Comparison of ENCODE assay signal across 8 mouse cellular contexts in the genomic region with DNA sequence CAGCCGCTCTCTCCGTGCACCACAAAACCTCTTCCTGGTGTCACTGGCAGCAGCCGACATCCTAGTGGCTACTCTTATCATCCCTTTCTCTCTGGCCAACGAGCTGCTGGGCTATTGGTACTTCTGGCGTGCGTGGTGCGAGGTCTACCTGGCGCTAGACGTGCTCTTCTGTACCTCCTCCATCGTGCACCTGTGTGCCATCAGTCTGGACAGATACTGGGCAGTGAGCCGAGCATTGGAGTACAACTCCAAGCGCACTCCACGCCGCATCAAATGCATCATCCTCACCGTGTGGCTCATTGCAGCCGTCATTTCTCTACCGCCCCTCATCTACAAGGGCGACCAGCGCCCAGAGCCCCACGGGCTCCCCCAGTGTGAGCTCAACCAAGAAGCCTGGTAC. TPM values are rescaled to one million over a fixed set of nuclear protein-coding genes. Genes with fewer than 3 reads are reported as not detected.
DNase-seq lines count a peak whose midpoint lies in the region; ATAC-seq and TF ChIP-seq lines count a peak whose summit lies in the region.

No protein-coding gene starts in this region.

- H3K9me3 ChIP-seq in lung, embryonic 16.5 days (ENCODE audit: control insufficient read depth, low read length), result no peaks in the 10 kb centered on the region
- no peaks in the 10 kb centered on the region for H3K9me3 ChIP-seq in hindbrain, embryonic 11.5 days (ENCODE audit: control insufficient read depth, low read length)
- no peaks in the 10 kb centered on the region for H3K9me3 ChIP-seq in limb, embryonic 14.5 days (ENCODE audit: control insufficient read depth, low read length)

- peak overlapping the region; percentile 70; the same call in 1 of the 2 replicates for H3K4me2 ChIP-seq in lung, embryonic 16.5 days (ENCODE audit: low read depth, low read length)
- H3K4me2 ChIP-seq in hindbrain, embryonic 11.5 days (replicated peaks; ENCODE audit: low read depth, low read length), result peak overlapping the region; percentile 63
- peak overlapping the region; percentile 81 for H3K4me2 ChIP-seq in limb, embryonic 14.5 days (replicated peaks; ENCODE audit: low read depth, low read length, severe bottlenecking)

- no peak for DNase-seq in lung, postnatal 25 days (ENCODE audit: low spot score)
- no peak for DNase-seq in hindbrain, embryonic 11.5 days (ENCODE audit: low spot score)
- DNase-seq in limb, embryonic 14.5 days (ENCODE audit: low spot score), result no peak
- DNase-seq in left cerebral cortex, adult 9 months (ENCODE audit: low spot score in 2 of 2), result no peak
- no peak for DNase-seq in frontal cortex, adult 2 months (ENCODE audit: extremely low spot score in 1 of 2, low spot score in 1 of 2)
- no peak for DNase-seq in adrenal gland, adult 8-10 months

- no peaks in the 10 kb centered on the region for H3K36me3 ChIP-seq in lung, embryonic 16.5 days (ENCODE audit: control insufficient read depth, insufficient read depth, low read length)
- no peaks in the 10 kb centered on the region for H3K36me3 ChIP-seq in hindbrain, embryonic 11.5 days (ENCODE audit: control insufficient read depth, insufficient read depth, low read length)
- no peaks in the 10 kb centered on the region for H3K36me3 ChIP-seq in limb, embryonic 14.5 days (ENCODE audit: control insufficient read depth, insufficient read depth, low read length)
- no peaks in the 10 kb centered on the region for H3K36me3 ChIP-seq in small intestine, adult 2 months (ENCODE audit: control insufficient read depth, insufficient read depth, low read length)

- peaks cover 42% of the 10 kb centered on the region for H3K27me3 ChIP-seq in lung, embryonic 16.5 days (ENCODE audit: control insufficient read depth, insufficient read depth, low read depth, low read length)
- peaks cover 49% of the 10 kb centered on the region for H3K27me3 ChIP-seq in hindbrain, embryonic 11.5 days (ENCODE audit: control insufficient read depth, insufficient read depth, low read length)
- H3K27me3 ChIP-seq in limb, embryonic 14.5 days (ENCODE audit: control insufficient read depth, insufficient read depth, low read length), result peaks cover 55% of the 10 kb centered on the region
- peaks cover 23% of the 10 kb centered on the region for H3K27me3 ChIP-seq in small intestine, adult 2 months (ENCODE audit: control insufficient read depth, insufficient read depth, low read length)

- no peak overlapping the region for H3K27ac ChIP-seq in lung, embryonic 16.5 days (ENCODE audit: low read length)
- no peak overlapping the region for H3K27ac ChIP-seq in hindbrain, embryonic 11.5 days (ENCODE audit: low read depth, low read length)
- H3K27ac ChIP-seq in limb, embryonic 14.5 days (replicated peaks; ENCODE audit: low read depth, low read length), result no peak overlapping the region
- no peak overlapping the region for H3K27ac ChIP-seq in small intestine, adult 2 months (ENCODE audit: insufficient read depth, low read depth, low read length)

- H3K4me1 ChIP-seq in lung, embryonic 16.5 days (replicated peaks; ENCODE audit: control insufficient read depth, insufficient read depth, low read length), result peaks cover 10% of the 10 kb centered on the region
- H3K4me1 ChIP-seq in hindbrain, embryonic 11.5 days (replicated peaks; ENCODE audit: control insufficient read depth, insufficient read depth, low read length), result peaks cover 8% of the 10 kb centered on the region
- peaks cover 7% of the 10 kb centered on the region; the same call in 1 of the 2 replicates for H3K4me1 ChIP-seq in limb, embryonic 14.5 days (ENCODE audit: control insufficient read depth, insufficient read depth, low read length)
- peaks cover 9% of the 10 kb centered on the region for H3K4me1 ChIP-seq in small intestine, adult 2 months (ENCODE audit: control insufficient read depth, insufficient read depth, insufficient read length, low read length)

- no peak for TF ChIP-seq POLR2A in limb, embryonic 14.5 days (IDR thresholded peaks at IDR 0.05; ENCODE audit: borderline replicate concordance, extremely low read depth, insufficient read depth, insufficient read length)
- TF ChIP-seq POLR2A in small intestine, adult 2 months (IDR thresholded peaks at IDR 0.05; ENCODE audit: low read depth, low read length), result no peak

- H3K4me3 ChIP-seq in lung, embryonic 16.5 days (ENCODE audit: low read length), result peak overlapping the region; percentile 42
- H3K4me3 ChIP-seq in hindbrain, embryonic 11.5 days (ENCODE audit: low read depth, low read length), result peak overlapping the region; percentile 40; the same call in 1 of the 2 replicates
- peak overlapping the region; percentile 42 for H3K4me3 ChIP-seq in limb, embryonic 14.5 days (replicated peaks; ENCODE audit: low read length)
- peak overlapping the region; percentile 56 for H3K4me3 ChIP-seq in small intestine, adult 2 months (ENCODE audit: low read depth, low read length)

- no peak overlapping the region for H3K9ac ChIP-seq in lung, embryonic 16.5 days (ENCODE audit: low read length)
- H3K9ac ChIP-seq in hindbrain, embryonic 11.5 days (ENCODE audit: low read depth, low read length), result no peak overlapping the region
- H3K9ac ChIP-seq in limb, embryonic 14.5 days (ENCODE audit: low read depth, low read length, severe bottlenecking), result peak overlapping the region; percentile 38; the same call in 1 of the 2 replicates

- no peak for TF ChIP-seq CTCF in small intestine, adult 2 months (IDR thresholded peaks at IDR 0.05; ENCODE audit: extremely low read depth, insufficient read length, insufficient replicate concordance, low read depth, low read length)

- no peak for ATAC-seq in lung, embryonic 16.5 days (ENCODE audit: low read depth)
- ATAC-seq in hindbrain, embryonic 11.5 days (ENCODE audit: low FRiP score), result no peak
- ATAC-seq in limb, embryonic 14.5 days (ENCODE audit: low FRiP score, low read depth), result no peak

- WGBS in lung, embryonic 16.5 days, result 4% methylated on average over 20 of the region's 20 CpGs
- WGBS in hindbrain, embryonic 11.5 days, result 7% methylated on average over 20 of the region's 20 CpGs
- WGBS in limb, embryonic 14.5 days, result 10% methylated on average over 20 of the region's 20 CpGs
- 5% methylated on average over 20 of the region's 20 CpGs for WGBS in small intestine, adult 2 months

RNA-seq across cellular contexts. Expression of a gene that starts 0.7 kb away (rescaled TPM):
- 0.30 and 0.50 TPM in 2 replicates for polyA plus RNA-seq in lung, embryonic 16.5 days (2015; fragmentation: Nextera tagmentation; extraction: Ambion mirVana)
- polyA plus RNA-seq in hindbrain, embryonic 11.5 days (2014; fragmentation: Nextera tagmentation; extraction: Ambion mirVana), result 2.7 and 3.5 TPM in 2 replicates
- 0.21 and 0.33 TPM in 2 replicates for polyA plus RNA-seq in limb, embryonic 14.5 days (2012; rRNA removed)
- polyA plus RNA-seq in limb, embryonic 14.5 days (2014; fragmentation: Nextera tagmentation; extraction: Ambion mirVana), result 0.48 and 0.52 TPM in 2 replicates
- 0.48 and 0.53 TPM in 2 replicates for polyA plus RNA-seq in small intestine, adult 2 months (2012; rRNA removed)
- 0.28 and 0.29 TPM in 2 replicates for polyA plus RNA-seq in frontal cortex, adult 2 months (2012; rRNA removed)
- total RNA-seq in adrenal gland, adult 8-10 months (2022), result 1 to 10 TPM; 1.1 to 1.7 (median 1.6) TPM

RNA-seq across cellular contexts. Expression of a gene that starts 25.3 kb away (rescaled TPM):
- not detected in 2 replicates for polyA plus RNA-seq in lung, embryonic 16.5 days (2015; fragmentation: Nextera tagmentation; extraction: Ambion mirVana)
- polyA plus RNA-seq in hindbrain, embryonic 11.5 days (2014; fragmentation: Nextera tagmentation; extraction: Ambion mirVana), result not detected in 2 replicates
- 0.04 and 0.08 TPM in 2 replicates for polyA plus RNA-seq in limb, embryonic 14.5 days (2012; rRNA removed)
- polyA plus RNA-seq in limb, embryonic 14.5 days (2014; fragmentation: Nextera tagmentation; extraction: Ambion mirVana), result 0.14 and 0.40 TPM in 2 replicates
- not detected in 2 replicates for polyA plus RNA-seq in small intestine, adult 2 months (2012; rRNA removed)
- polyA plus RNA-seq in frontal cortex, adult 2 months (2012; rRNA removed), result not detected in 2 replicates
- not detected for total RNA-seq in adrenal gland, adult 8-10 months (2022)

RNA-seq across cellular contexts. Expression of a gene that starts 27.7 kb away (rescaled TPM):
- 6.1 and 6.2 TPM in 2 replicates for polyA plus RNA-seq in lung, embryonic 16.5 days (2015; fragmentation: Nextera tagmentation; extraction: Ambion mirVana)
- 4.9 and 5.5 TPM in 2 replicates for polyA plus RNA-seq in hindbrain, embryonic 11.5 days (2014; fragmentation: Nextera tagmentation; extraction: Ambion mirVana)
- polyA plus RNA-seq in limb, embryonic 14.5 days (2012; rRNA removed), result 5.7 and 7.8 TPM in 2 replicates
- polyA plus RNA-seq in limb, embryonic 14.5 days (2014; fragmentation: Nextera tagmentation; extraction: Ambion mirVana), result 7.4 and 7.6 TPM in 2 replicates
- 5.2 and 10.2 TPM in 2 replicates for polyA plus RNA-seq in small intestine, adult 2 months (2012; rRNA removed)
- 0.80 and 1.3 TPM in 2 replicates for polyA plus RNA-seq in frontal cortex, adult 2 months (2012; rRNA removed)
- under 1 TPM; 0.91 to 0.96 (median 0.92) TPM for total RNA-seq in adrenal gland, adult 8-10 months (2022)
